Mouse (Mus musculus): Measurements from ENCODE around the gene Gm20388. TPM values are rescaled to one million over a fixed set of nuclear protein-coding genes. Genes with fewer than 3 reads are reported as not detected.

The Gm20388 gene
- polyA plus RNA-seq, 1 experiment from 2014 or later, result not detected

- no peak for ATAC-seq (ENCODE audit: low read depth)
- Histone ChIP-seq H3K4me2 (ENCODE audit: low read depth, low read length) (no peak overlapping the region), H3K4me1 (replicated peaks; ENCODE audit: control insufficient read depth, insufficient read depth, low read length) (peaks cover 17% of the 10 kb centered on the region), H3K27me3 (ENCODE audit: control insufficient read depth, insufficient read depth, low read depth, low read length) (no peaks in the 10 kb centered on the region), H3K4me3 (ENCODE audit: low read length) (no peak overlapping the region), H3K9me3 (ENCODE audit: control insufficient read depth, low read length) (no peaks in the 10 kb centered on the region), H3K9ac (ENCODE audit: low read length) (no peak overlapping the region), H3K36me3 (ENCODE audit: control insufficient read depth, insufficient read depth, low read length) (no peaks in the 10 kb centered on the region), H3K27ac (ENCODE audit: low read length) (no peak overlapping the region)
- 82% methylated on average over 8 of the region's 8 CpGs for WGBS
Measured at GRCm38 (mm10) chr8:122986501-122987184, 3076.0 kb downstream of the Gm20388 start.

- Histone ChIP-seq H3K4me2 (ENCODE audit: low read depth, low read length) (no peak overlapping the region), H3K27me3 (ENCODE audit: control insufficient read depth, insufficient read depth, low read depth, low read length) (no peaks in the 10 kb centered on the region), H3K36me3 (ENCODE audit: control insufficient read depth, insufficient read depth, low read length) (no peaks in the 10 kb centered on the region), H3K4me1 (replicated peaks; ENCODE audit: control insufficient read depth, insufficient read depth, low read length) (peaks cover 20% of the 10 kb centered on the region), H3K9me3 (ENCODE audit: control insufficient read depth, low read length) (no peaks in the 10 kb centered on the region), H3K4me3 (ENCODE audit: low read length) (no peak overlapping the region), H3K9ac (ENCODE audit: low read length) (no peak overlapping the region), H3K27ac (ENCODE audit: low read length) (no peak overlapping the region)
- WGBS, result 42% methylated on average over 2 of the region's 2 CpGs
- ATAC-seq (ENCODE audit: low read depth), result no peak
Measured at GRCm38 (mm10) chr8:122987255-122987654, 3076.6 kb downstream of the Gm20388 start.

DNA sequence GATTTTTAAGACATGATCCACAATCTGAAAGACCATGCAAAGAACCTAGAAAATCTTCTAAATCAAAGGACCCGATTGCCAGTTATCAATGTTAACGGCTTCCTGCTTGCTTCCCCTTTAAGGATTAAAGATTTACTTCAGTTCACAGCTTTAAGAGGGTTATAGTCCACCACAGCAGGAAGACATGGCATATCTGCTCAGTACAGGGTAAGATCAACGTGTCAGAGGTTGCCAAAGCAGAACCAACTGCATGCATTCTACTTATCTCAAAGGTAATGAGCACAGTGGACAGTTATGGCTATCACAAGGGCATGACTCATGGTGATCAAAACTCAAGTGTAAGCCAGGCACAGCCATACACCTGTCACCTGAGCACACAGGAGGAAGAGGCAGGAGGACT, 3078.3 kb downstream of the Gm20388 start:
- 89% methylated on average over 3 of the region's 3 CpGs for WGBS
- Histone ChIP-seq H3K4me3 (ENCODE audit: low read length) (no peak overlapping the region), H3K4me1 (replicated peaks; ENCODE audit: control insufficient read depth, insufficient read depth, low read length) (peaks cover 30% of the 10 kb centered on the region), H3K4me2 (ENCODE audit: low read depth, low read length) (no peak overlapping the region), H3K36me3 (ENCODE audit: control insufficient read depth, insufficient read depth, low read length) (no peaks in the 10 kb centered on the region), H3K27me3 (ENCODE audit: control insufficient read depth, insufficient read depth, low read depth, low read length) (no peaks in the 10 kb centered on the region), H3K9me3 (ENCODE audit: control insufficient read depth, low read length) (no peaks in the 10 kb centered on the region), H3K27ac (ENCODE audit: low read length) (no peak overlapping the region), H3K9ac (ENCODE audit: low read length) (no peak overlapping the region)
- ATAC-seq (ENCODE audit: low read depth), result no peak

GRCm38 (mm10) chr8:122989976-122990375, 3079.3 kb downstream of the Gm20388 start:
- H3K4me1 ChIP-seq (replicated peaks; ENCODE audit: control insufficient read depth, insufficient read depth, low read length), result peaks cover 30% of the 10 kb centered on the region

GRCm38 (mm10) chr8:122991368-122991767, 3080.7 kb downstream of the Gm20388 start:
- Histone ChIP-seq H3K9me3 (ENCODE audit: control insufficient read depth, low read length) (no peaks in the 10 kb centered on the region), H3K27ac (ENCODE audit: low read length) (peak overlapping the region; percentile 25; the same call in 1 of the 2 replicates), H3K27me3 (ENCODE audit: control insufficient read depth, insufficient read depth, low read depth, low read length) (no peaks in the 10 kb centered on the region), H3K4me1 (replicated peaks; ENCODE audit: control insufficient read depth, insufficient read depth, low read length) (peaks cover 30% of the 10 kb centered on the region), H3K36me3 (ENCODE audit: control insufficient read depth, insufficient read depth, low read length) (no peaks in the 10 kb centered on the region), H3K4me2 (ENCODE audit: low read depth, low read length) (no peak overlapping the region), H3K9ac (ENCODE audit: low read length) (no peak overlapping the region), H3K4me3 (ENCODE audit: low read length) (no peak overlapping the region)
- ATAC-seq (ENCODE audit: low read depth), result peak; percentile 59; the same call in 1 of the 2 replicates
- WGBS, result 57% methylated on average over 5 of the region's 5 CpGs

More at GRCm38 (mm10) chr8:122989976-122990375, 3079.3 kb downstream of the Gm20388 start:
- no peak overlapping the region for H3K4me3 ChIP-seq (ENCODE audit: low read length)
- H3K9me3 ChIP-seq (ENCODE audit: control insufficient read depth, low read length), result no peaks in the 10 kb centered on the region
- WGBS, result 71% methylated on average over 2 of the region's 2 CpGs
- H3K36me3 ChIP-seq (ENCODE audit: control insufficient read depth, insufficient read depth, low read length), result no peaks in the 10 kb centered on the region
- H3K27ac ChIP-seq (ENCODE audit: low read length), result no peak overlapping the region
- no peak overlapping the region for H3K9ac ChIP-seq (ENCODE audit: low read length)
- no peaks in the 10 kb centered on the region for H3K27me3 ChIP-seq (ENCODE audit: control insufficient read depth, insufficient read depth, low read depth, low read length)
- no peak overlapping the region for H3K4me2 ChIP-seq (ENCODE audit: low read depth, low read length)
- no peak for ATAC-seq (ENCODE audit: low read depth)

DNA sequence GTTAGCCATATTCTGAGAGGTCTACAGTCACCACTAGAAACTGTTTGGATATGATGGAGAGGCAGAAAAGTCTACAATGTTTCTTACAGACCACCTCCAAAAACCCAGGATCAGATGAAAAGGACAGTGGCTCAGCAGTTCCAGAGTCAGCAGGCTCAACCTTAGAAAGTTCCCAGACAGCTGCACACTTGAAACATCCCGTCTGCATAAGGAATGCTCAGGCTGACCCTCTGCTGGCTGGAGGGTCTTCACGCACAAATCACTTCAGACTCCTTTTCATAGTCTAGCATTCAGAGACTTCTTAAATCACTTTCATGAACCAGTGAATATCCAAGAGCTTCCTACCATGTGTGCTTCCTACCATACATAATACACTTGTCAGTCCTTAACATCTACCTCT, 3081.7 kb downstream of the Gm20388 start:
- 47% methylated on average over 2 of the region's 2 CpGs for WGBS
- peaks cover 28% of the 10 kb centered on the region for H3K4me1 ChIP-seq (replicated peaks; ENCODE audit: control insufficient read depth, insufficient read depth, low read length)
- no peak for ATAC-seq (ENCODE audit: low read depth)

GRCm38 (mm10) chr8:122993031-122993430, 3082.4 kb downstream of the Gm20388 start:
- H3K4me3 ChIP-seq (ENCODE audit: low read length), result no peak overlapping the region
- WGBS, result 76% methylated on average over 3 of the region's 3 CpGs
- no peak overlapping the region for H3K4me2 ChIP-seq (ENCODE audit: low read depth, low read length)
- no peak overlapping the region for H3K9ac ChIP-seq (ENCODE audit: low read length)
- no peak for ATAC-seq (ENCODE audit: low read depth)
- H3K27me3 ChIP-seq (ENCODE audit: control insufficient read depth, insufficient read depth, low read depth, low read length), result no peaks in the 10 kb centered on the region
- no peaks in the 10 kb centered on the region for H3K9me3 ChIP-seq (ENCODE audit: control insufficient read depth, low read length)
- no peaks in the 10 kb centered on the region for H3K36me3 ChIP-seq (ENCODE audit: control insufficient read depth, insufficient read depth, low read length)
- no peak overlapping the region for H3K27ac ChIP-seq (ENCODE audit: low read length)
- peaks cover 25% of the 10 kb centered on the region for H3K4me1 ChIP-seq (replicated peaks; ENCODE audit: control insufficient read depth, insufficient read depth, low read length)

More for the DNA sequence above, 3081.7 kb downstream of the Gm20388 start:
- Histone ChIP-seq H3K27ac (ENCODE audit: low read length) (no peak overlapping the region), H3K9ac (ENCODE audit: low read length) (no peak overlapping the region), H3K27me3 (ENCODE audit: control insufficient read depth, insufficient read depth, low read depth, low read length) (no peaks in the 10 kb centered on the region), H3K4me2 (ENCODE audit: low read depth, low read length) (no peak overlapping the region), H3K36me3 (ENCODE audit: control insufficient read depth, insufficient read depth, low read length) (no peaks in the 10 kb centered on the region), H3K4me3 (ENCODE audit: low read length) (no peak overlapping the region), H3K9me3 (ENCODE audit: control insufficient read depth, low read length) (no peaks in the 10 kb centered on the region)

DNA sequence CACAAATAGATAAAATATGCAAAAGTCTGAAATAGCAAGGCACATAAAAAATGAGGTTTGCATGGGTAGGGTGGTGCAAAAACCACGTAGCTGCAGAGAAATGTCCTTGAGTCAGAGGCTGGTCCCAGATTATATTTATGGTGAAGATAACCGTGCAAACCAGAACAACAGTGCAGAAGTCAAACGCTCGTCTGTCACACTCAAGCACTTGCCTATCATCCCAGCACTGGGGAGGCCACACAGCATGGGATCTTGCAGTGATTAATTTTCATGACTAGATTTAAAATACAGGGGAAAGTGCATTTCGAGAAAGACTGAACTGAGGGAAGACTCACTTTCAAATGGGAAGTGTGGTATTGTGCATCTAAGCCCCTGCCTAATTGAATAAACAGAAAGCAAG, 3083.1 kb downstream of the Gm20388 start:
- Histone ChIP-seq H3K9me3 (ENCODE audit: control insufficient read depth, low read length) (no peaks in the 10 kb centered on the region), H3K4me3 (ENCODE audit: low read length) (no peak overlapping the region), H3K9ac (ENCODE audit: low read length) (no peak overlapping the region), H3K36me3 (ENCODE audit: control insufficient read depth, insufficient read depth, low read length) (no peaks in the 10 kb centered on the region), H3K4me2 (ENCODE audit: low read depth, low read length) (no peak overlapping the region), H3K27ac (ENCODE audit: low read length) (no peak overlapping the region; the same call in 1 of the 2 replicates), H3K27me3 (ENCODE audit: control insufficient read depth, insufficient read depth, low read depth, low read length) (no peaks in the 10 kb centered on the region), H3K4me1 (replicated peaks; ENCODE audit: control insufficient read depth, insufficient read depth, low read length) (peaks cover 25% of the 10 kb centered on the region)
- 57% methylated on average over 5 of the region's 5 CpGs for WGBS
- ATAC-seq (ENCODE audit: low read depth), result no peak

- Histone ChIP-seq H3K36me3 (ENCODE audit: control insufficient read depth, insufficient read depth, low read length) (no peaks in the 10 kb centered on the region), H3K4me1 (replicated peaks; ENCODE audit: control insufficient read depth, insufficient read depth, low read length) (peaks cover 9% of the 10 kb centered on the region), H3K9ac (ENCODE audit: low read length) (no peak overlapping the region), H3K27me3 (ENCODE audit: control insufficient read depth, insufficient read depth, low read depth, low read length) (no peaks in the 10 kb centered on the region), H3K27ac (ENCODE audit: low read length) (no peak overlapping the region), H3K9me3 (ENCODE audit: control insufficient read depth, low read length) (no peaks in the 10 kb centered on the region), H3K4me2 (ENCODE audit: low read depth, low read length) (no peak overlapping the region), H3K4me3 (ENCODE audit: low read length) (no peak overlapping the region)
- ATAC-seq (ENCODE audit: low read depth), result no peak
- WGBS, result 55% methylated on average over 4 of the region's 4 CpGs
Measured at GRCm38 (mm10) chr8:122997963-122998362, 3087.3 kb downstream of the Gm20388 start.
